Mouse (Mus musculus) thymus, adult 2 months (tissue): ENCODE measurements around the gene Card6. TPM values are rescaled to one million over a fixed set of nuclear protein-coding genes. Genes with fewer than 3 reads are reported as not detected.

Experiments
- DNase-seq: peaks from one replicate; pipeline ENCODE4 v3.0.0; 2021
- H3K27ac ChIP-seq: fragments of 200-500 bp; 2 replicates; pipeline ENCODE4 v1.5.1; 2012; ENCODE audit warnings: low read length, control low read depth; ENCODE audit not compliant: control insufficient read depth, insufficient read depth
- H3K27me3 ChIP-seq: fragments of 200-500 bp; 2 replicates; pipeline ENCODE4 v1.6.1; 2012; ENCODE audit warnings: mild to moderate bottlenecking, low read length, moderate library complexity, mixed read lengths; ENCODE audit not compliant: control insufficient read depth, insufficient read depth
- H3K36me3 ChIP-seq: fragments of 200-500 bp; 2 replicates; pipeline ENCODE4 v1.6.1; 2012; ENCODE audit warnings: mild to moderate bottlenecking, low read length, moderate library complexity; ENCODE audit not compliant: control insufficient read depth, insufficient read depth
- H3K4me1 ChIP-seq: fragments of 200-500 bp; replicated peaks from 2 replicates; pipeline ENCODE4 v1.6.1; 2012; ENCODE audit warnings: low read length; ENCODE audit not compliant: control insufficient read depth, insufficient read depth
- H3K4me3 ChIP-seq: fragments of 200-500 bp; 2 replicates; pipeline ENCODE4 v1.5.1; 2012; ENCODE audit warnings: mild to moderate bottlenecking, low read length, control low read depth, moderate library complexity; ENCODE audit not compliant: control insufficient read depth, insufficient read depth
- CTCF ChIP-seq: fragments of 200-500 bp; IDR thresholded peaks from 2 replicates; pipeline ENCODE4 v1.5.1; 2012; ENCODE audit warnings: mild to moderate bottlenecking, control low read depth, low read length, moderate library complexity, borderline replicate concordance; ENCODE audit not compliant: control insufficient read depth, poor library complexity, insufficient read depth; ENCODE audit errors: extremely low read depth
- POLR2A ChIP-seq: fragments of 200-500 bp; IDR thresholded peaks from 2 replicates; pipeline ENCODE4 v1.6.1; 2012; ENCODE audit warnings: mild to moderate bottlenecking, low read length, control low read depth, moderate library complexity; ENCODE audit not compliant: control insufficient read depth, poor library complexity, insufficient read depth; ENCODE audit errors: extremely low read depth
- WGBS: fragments of 180-500 bp; shearing (Covaris S2); methylation state at CpG from one replicate; pipeline ENCODE4 v1.1.7; 2018; 5-methylcytosine and 5-hydroxymethylcytosine counted together
- polyA plus RNA-seq: library from polyadenylated mRNA; depleted of rRNA; stranded (reverse); fragments of >200 nt; gene quantifications from 2 replicates; pipeline ENCODE4 v1.2.3, GENCODE M21; 2012

Card6 gene
- polyA plus RNA-seq, 1 experiment: 4.1 TPM

- Histone ChIP-seq H3K4me3 (no peak overlapping the region), H3K27ac (no peak overlapping the region), H3K4me1 (peaks cover 6% of the 10 kb centered on the region), H3K36me3 (peaks cover 49% of the 10 kb centered on the region), H3K27me3 (no peaks in the 10 kb centered on the region)
- DNase-seq: no peak
- 93% methylated on average over 2 of the region's 2 CpGs for WGBS
- TF ChIP-seq CTCF (no peak), POLR2A (no peak)
Measured at GRCm38 (mm10) chr15:5119192-5119591, 10.9 kb upstream of the Card6 start.

- 93% methylated on average over 9 of the region's 9 CpGs for WGBS
- Histone ChIP-seq H3K4me3 (no peak overlapping the region), H3K36me3 (peaks cover 47% of the 10 kb centered on the region), H3K27ac (no peak overlapping the region), H3K27me3 (no peaks in the 10 kb centered on the region), H3K4me1 (peaks cover 6% of the 10 kb centered on the region)
- no peak for TF ChIP-seq POLR2A
- TF ChIP-seq CTCF: no peak
- DNase-seq: no peak
Measured at GRCm38 (mm10) chr15:5118626-5119025, 10.3 kb upstream of the Card6 start.

- Histone ChIP-seq H3K36me3 (peaks cover 46% of the 10 kb centered on the region), H3K27ac (peak overlapping the region; percentile 43), H3K27me3 (no peaks in the 10 kb centered on the region), H3K4me1 (peaks cover 6% of the 10 kb centered on the region), H3K4me3 (peak overlapping the region; percentile 80)
- TF ChIP-seq POLR2A (no peak), CTCF (no peak)
- DNase-seq: peak; percentile 16
- under 1% methylated on average over 22 of the region's 22 CpGs for WGBS
Measured at GRCm38 (mm10) chr15:5117031-5117601, 8.8 kb upstream of the Card6 start.

DNA sequence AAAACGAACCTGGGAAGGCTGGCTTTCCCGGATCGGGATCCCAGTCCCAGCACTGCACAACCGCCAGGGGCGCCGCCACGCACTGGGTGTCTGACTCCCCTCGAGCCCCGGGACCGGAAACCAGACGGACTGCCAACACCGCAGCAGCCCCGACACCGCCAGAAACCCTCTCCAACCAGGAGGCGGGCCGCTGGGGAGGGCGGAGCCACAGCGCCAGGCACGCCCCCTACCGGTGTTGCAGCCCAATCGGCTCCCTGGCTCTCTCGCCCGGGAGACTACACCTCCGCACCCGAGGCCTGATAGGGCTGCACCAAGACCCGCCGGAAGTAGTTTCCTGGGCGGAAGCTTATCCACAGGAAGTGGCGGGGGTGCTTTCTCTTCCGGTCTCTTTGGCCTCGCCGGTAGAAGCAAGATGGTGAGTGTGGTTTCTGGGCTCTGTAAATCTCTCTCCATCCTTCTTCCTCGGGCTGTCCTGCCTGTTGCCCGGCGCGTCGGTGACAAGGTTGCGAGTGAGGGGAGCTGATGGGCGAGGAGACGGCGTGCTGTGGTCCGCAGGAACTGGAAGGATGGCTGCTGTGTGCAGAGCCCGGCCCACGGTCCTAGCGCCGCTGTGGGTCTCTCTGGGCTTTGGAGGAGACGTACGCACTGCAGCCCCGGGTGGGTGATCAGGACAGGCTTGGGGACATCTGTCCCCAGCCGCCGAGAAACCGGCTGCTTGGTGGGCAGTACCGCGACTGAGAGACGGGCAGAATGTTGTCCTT lies 8.1 kb upstream of the Card6 start, which contains the start of gene Rpl37:
TSS of gene Rpl37 (plus strand) at position 376 of the 761 bp plus-strand sequence.
- WGBS: under 1% methylated on average over 55 of the region's 55 CpGs
- H3K4me3 ChIP-seq: peak within 1 kb of the TSS; percentile 80
- H3K27me3 ChIP-seq: no peaks in the 10 kb centered on the region
- peak within 1 kb of the TSS; percentile 43 for H3K27ac ChIP-seq
- H3K4me1 ChIP-seq: peaks cover 6% of the 10 kb centered on the region
- peak; percentile 98 for DNase-seq
- TF ChIP-seq POLR2A (peak; percentile 84), CTCF (peak; percentile 85)
- peaks cover 40% of the 10 kb centered on the region for H3K36me3 ChIP-seq

DNA sequence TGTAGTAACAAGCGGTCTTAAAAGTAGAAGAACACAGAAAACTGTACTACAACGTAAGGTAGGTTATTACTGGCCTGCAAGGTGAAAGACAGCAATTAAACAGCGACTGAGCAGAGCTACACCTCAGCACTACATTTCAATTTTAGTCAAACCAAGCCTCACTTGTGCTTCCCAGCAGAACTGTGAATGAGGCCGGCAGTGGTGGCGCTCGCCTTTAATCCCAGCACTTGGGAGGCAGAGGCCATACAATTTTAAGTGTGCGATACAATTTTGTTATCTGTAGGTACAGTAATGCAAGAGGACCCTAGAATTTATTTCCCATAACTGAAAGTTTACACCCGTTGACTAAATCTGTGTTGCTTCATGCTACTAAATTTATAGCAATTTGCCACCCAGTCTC lies 6.8 kb upstream of the Card6 start:
- whole genome bisulfite sequencing: 84% methylated on average over 8 of the region's 8 CpGs

GRCm38 (mm10) chr15:5112651-5113050 lies 4.3 kb upstream of the Card6 start:
- H3K4me3 ChIP-seq: no peak overlapping the region
- H3K27ac ChIP-seq: no peak overlapping the region
- peaks cover 3% of the 10 kb centered on the region; the same call in 1 of the 2 replicates for H3K36me3 ChIP-seq
- H3K27me3 ChIP-seq: no peaks in the 10 kb centered on the region
- no peak for DNase-seq
- H3K4me1 ChIP-seq: peaks cover 13% of the 10 kb centered on the region
- WGBS: 90% methylated on average over 3 of the region's 3 CpGs
- no peak for TF ChIP-seq POLR2A
- TF ChIP-seq CTCF: no peak

More for the DNA sequence above, 6.8 kb upstream of the Card6 start:
- H3K27ac ChIP-seq: no peak overlapping the region
- H3K4me1 ChIP-seq: peaks cover 6% of the 10 kb centered on the region
- H3K4me3 ChIP-seq: no peak overlapping the region
- peaks cover 28% of the 10 kb centered on the region for H3K36me3 ChIP-seq
- no peaks in the 10 kb centered on the region for H3K27me3 ChIP-seq
- no peak for DNase-seq
- TF ChIP-seq POLR2A (no peak), CTCF (no peak)

- no peaks in the 10 kb centered on the region for H3K36me3 ChIP-seq
- H3K4me3 ChIP-seq: no peak overlapping the region
Measured at GRCm38 (mm10) chr15:5108655-5109040, 309 bp upstream of the Card6 start.

More at GRCm38 (mm10) chr15:5108655-5109040, 309 bp upstream of the Card6 start:
- Histone ChIP-seq H3K27ac (no peak overlapping the region), H3K4me1 (peaks cover 10% of the 10 kb centered on the region), H3K27me3 (no peaks in the 10 kb centered on the region)
- TF ChIP-seq CTCF (no peak), POLR2A (no peak)
- 25% methylated on average over 3 of the region's 3 CpGs for WGBS
- peak; percentile 13 for DNase-seq
